Comparison of ENCODE assay signal across 7 mouse cellular contexts in the genomic region with DNA sequence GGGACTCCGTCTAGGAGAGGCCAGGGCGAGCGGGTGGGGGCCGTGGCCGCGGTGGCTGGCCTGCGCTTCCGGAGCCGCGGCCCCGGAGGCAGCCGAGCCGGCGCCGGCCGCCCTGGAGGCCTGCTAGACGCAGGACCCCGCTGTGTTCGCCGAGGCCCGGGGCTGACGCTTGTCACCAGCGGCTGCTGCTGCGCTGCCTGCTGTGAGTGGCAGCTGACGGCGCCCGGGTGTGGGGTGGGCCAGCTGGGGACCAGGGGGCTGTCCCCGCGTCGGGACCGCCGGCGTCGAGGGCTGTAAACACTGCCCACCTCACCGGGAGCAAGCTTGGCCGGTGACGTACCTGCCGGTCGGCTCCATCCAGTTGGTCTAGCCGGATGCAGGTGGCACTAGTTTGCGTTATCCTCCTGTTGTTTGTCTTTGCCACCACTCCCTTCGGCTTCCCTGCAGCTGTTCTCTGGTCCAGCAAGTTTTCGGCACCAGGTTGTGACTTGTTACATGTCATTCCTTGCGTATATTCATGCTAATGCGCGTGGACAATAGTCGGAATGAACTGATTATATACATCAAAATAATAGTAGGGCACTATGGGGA. TPM values are rescaled to one million over a fixed set of nuclear protein-coding genes. Genes with fewer than 3 reads are reported as not detected.
DNase-seq lines count a peak whose midpoint lies in the region; ATAC-seq and TF ChIP-seq lines count a peak whose summit lies in the region.

No protein-coding gene starts in this region.

- peak overlapping the region; percentile 96 for H3K27ac ChIP-seq in spleen, adult 2 months (ENCODE audit: insufficient read depth, low read length)
- peak overlapping the region; percentile 80 for H3K27ac ChIP-seq in bone marrow macrophage, adult 2 months (ENCODE audit: insufficient read depth, low read depth, low read length)
- H3K27ac ChIP-seq in forebrain, embryonic 15.5 days (replicated peaks), result peak overlapping the region; percentile 97
- peak overlapping the region; percentile 79 for H3K27ac ChIP-seq in liver, adult 2 months (replicated peaks; ENCODE audit: insufficient read depth, low read depth, low read length)

- TF ChIP-seq POLR2A in spleen, adult 2 months (IDR thresholded peaks at IDR 0.05; ENCODE audit: low read depth, low read length), result no peak
- no peak for TF ChIP-seq POLR2A in bone marrow macrophage, adult 2 months (IDR thresholded peaks at IDR 0.05; ENCODE audit: borderline replicate concordance, low read depth, low read length)
- no peak for TF ChIP-seq POLR2A in liver, adult 2 months (IDR thresholded peaks at IDR 0.05; ENCODE audit: extremely low read depth, insufficient read depth, low read length)

- ATAC-seq in forebrain, embryonic 15.5 days (replicated peaks), result no peak
- ATAC-seq in monocyte, adult 5-6 weeks (replicated peaks; ENCODE audit: insufficient number of reproducible peaks, low FRiP score, low TSS enrichment, poor library complexity, severe bottlenecking), result peak; percentile 32; the same call in 1 of the 2 replicates

- under 1% methylated on average over 47 of the region's 47 CpGs for whole genome bisulfite sequencing in spleen, adult 2 months
- under 1% methylated on average over 47 of the region's 47 CpGs for WGBS in forebrain, embryonic 15.5 days
- under 1% methylated on average over 31 of the region's 47 CpGs for WGBS in liver, adult 2 months

- H3K4me3 ChIP-seq in spleen, adult 2 months (ENCODE audit: extremely low read depth, insufficient read depth, insufficient read length), result peak overlapping the region; percentile 92
- H3K4me3 ChIP-seq in bone marrow macrophage, adult 2 months (ENCODE audit: insufficient read depth, low read length), result peak overlapping the region; percentile 97
- peak overlapping the region; percentile 77 for H3K4me3 ChIP-seq in forebrain, embryonic 15.5 days
- peak overlapping the region; percentile 69 for H3K4me3 ChIP-seq in liver, adult 2 months (ENCODE audit: insufficient read depth, low read depth, low read length)

- H3K27me3 ChIP-seq in spleen, adult 2 months (ENCODE audit: control insufficient read depth, insufficient read depth, low read length), result no peaks in the 10 kb centered on the region
- no peaks in the 10 kb centered on the region for H3K27me3 ChIP-seq in forebrain, embryonic 15.5 days
- no peaks in the 10 kb centered on the region for H3K27me3 ChIP-seq in liver, adult 2 months (ENCODE audit: control insufficient read depth, insufficient read depth, low read length)

- peak overlapping the region; percentile 64 for H3K4me2 ChIP-seq in forebrain, embryonic 15.5 days (replicated peaks)

- DNase-seq in spleen, adult 2 months (ENCODE audit: low read depth in 1 of 2, low spot score in 2 of 2), result peak in 1 of 2 experiments; percentile 32
- DNase-seq in spleen, adult 12 weeks (ENCODE audit: low spot score), result no peak
- DNase-seq in liver, adult 2 months (ENCODE audit: extremely low read depth, low read depth, low spot score), result peak; percentile 50
- no peak for DNase-seq in layer of hippocampus, postnatal 14 days (ENCODE audit: low spot score in 2 of 2)

- TF ChIP-seq CTCF in spleen, adult 2 months (IDR thresholded peaks at IDR 0.05; ENCODE audit: extremely low read depth, insufficient read depth, insufficient read length, insufficient replicate concordance), result no peak
- no peak for TF ChIP-seq CTCF in bone marrow macrophage, adult 2 months (IDR thresholded peaks at IDR 0.05; ENCODE audit: low read depth, low read length)
- no peak for TF ChIP-seq CTCF in liver, adult 2 months (IDR thresholded peaks at IDR 0.05; ENCODE audit: low read depth, low read length)

- H3K9me3 ChIP-seq in forebrain, embryonic 15.5 days, result no peaks in the 10 kb centered on the region

- peak overlapping the region; percentile 98 for H3K9ac ChIP-seq in forebrain, embryonic 15.5 days (replicated peaks)
- peak overlapping the region; percentile 82 for H3K9ac ChIP-seq in liver, adult 2 months (ENCODE audit: low read depth, low read length)

- peaks cover 15% of the 10 kb centered on the region; the same call in 1 of the 2 replicates for H3K79me2 ChIP-seq in liver, adult 2 months (ENCODE audit: control insufficient read depth, insufficient read depth, low read length)

- H3K4me1 ChIP-seq in spleen, adult 2 months (ENCODE audit: control insufficient read depth, insufficient read depth, insufficient read length), result peaks cover 6% of the 10 kb centered on the region
- peaks cover 12% of the 10 kb centered on the region for H3K4me1 ChIP-seq in bone marrow macrophage, adult 2 months (ENCODE audit: control insufficient read depth, insufficient read depth, low read length)
- peaks cover 14% of the 10 kb centered on the region for H3K4me1 ChIP-seq in forebrain, embryonic 15.5 days
- H3K4me1 ChIP-seq in liver, adult 2 months (ENCODE audit: control insufficient read depth, insufficient read depth, low read length), result peaks cover 4% of the 10 kb centered on the region; the same call in 1 of the 2 replicates

- H3K36me3 ChIP-seq in spleen, adult 2 months (ENCODE audit: control insufficient read depth, insufficient read depth, low read length), result no peaks in the 10 kb centered on the region; the same call in 1 of the 2 replicates
- no peaks in the 10 kb centered on the region for H3K36me3 ChIP-seq in forebrain, embryonic 15.5 days
- H3K36me3 ChIP-seq in liver, adult 2 months (ENCODE audit: control insufficient read depth, insufficient read depth, low read length), result no peaks in the 10 kb centered on the region; the same call in 1 of the 2 replicates

RNA-seq across cellular contexts. Expression of gene Mob4, which starts 0.5 kb away (rescaled TPM):
- 3.5 and 3.9 TPM in 2 replicates for polyA plus RNA-seq in spleen, adult 2 months (2012; rRNA removed)
- 45.4 and 48.6 TPM in 2 replicates for polyA plus RNA-seq in bone marrow macrophage, adult 2 months (2012; ENCODE audit: insufficient read depth, insufficient read length, missing spikeins)
- polyA plus RNA-seq in forebrain, embryonic 15.5 days (2015; fragmentation: Nextera tagmentation; extraction: Ambion mirVana), result 175 and 182 TPM in 2 replicates
- 25.7 and 27.8 TPM in 2 replicates for total RNA-seq in liver, adult 2 months (2014; rRNA removed)
- 5.6 and 6.1 TPM in 2 replicates for polyA plus RNA-seq in liver, adult 2 months (2012; rRNA removed)
- 68.1 to 119 TPM (median 87.3 TPM) in 3 replicates for total RNA-seq in monocyte, adult 5-6 weeks (2017)
- total RNA-seq in layer of hippocampus, postnatal 14 days (2021), result 10 to 100 TPM; 63.3 to 67.0 TPM

RNA-seq across cellular contexts. Expression of gene Hspd1, which starts 43.5 kb away (rescaled TPM):
- 9.2 and 9.4 TPM in 2 replicates for polyA plus RNA-seq in spleen, adult 2 months (2012; rRNA removed)
- 54.7 and 59.8 TPM in 2 replicates for polyA plus RNA-seq in bone marrow macrophage, adult 2 months (2012; ENCODE audit: insufficient read depth, insufficient read length, missing spikeins)
- 291 and 296 TPM in 2 replicates for polyA plus RNA-seq in forebrain, embryonic 15.5 days (2015; fragmentation: Nextera tagmentation; extraction: Ambion mirVana)
- 262 and 301 TPM in 2 replicates for total RNA-seq in liver, adult 2 months (2014; rRNA removed)
- polyA plus RNA-seq in liver, adult 2 months (2012; rRNA removed), result 52.3 and 59.2 TPM in 2 replicates
- total RNA-seq in monocyte, adult 5-6 weeks (2017), result 128 to 155 TPM (median 141 TPM) in 3 replicates
- 100 to 1,000 TPM; 173 to 192 TPM for total RNA-seq in layer of hippocampus, postnatal 14 days (2021)

RNA-seq across cellular contexts. Expression of gene Hspe1, which starts 43.6 kb away (rescaled TPM):
- 11.1 and 14.1 TPM in 2 replicates for polyA plus RNA-seq in spleen, adult 2 months (2012; rRNA removed)
- polyA plus RNA-seq in bone marrow macrophage, adult 2 months (2012; ENCODE audit: insufficient read depth, insufficient read length, missing spikeins), result 126 and 129 TPM in 2 replicates
- polyA plus RNA-seq in forebrain, embryonic 15.5 days (2015; fragmentation: Nextera tagmentation; extraction: Ambion mirVana), result 253 and 276 TPM in 2 replicates
- 194 and 259 TPM in 2 replicates for total RNA-seq in liver, adult 2 months (2014; rRNA removed)
- polyA plus RNA-seq in liver, adult 2 months (2012; rRNA removed), result 29.5 and 41.5 TPM in 2 replicates
- 100 to 218 TPM (median 129 TPM) in 3 replicates for total RNA-seq in monocyte, adult 5-6 weeks (2017)
- total RNA-seq in layer of hippocampus, postnatal 14 days (2021), result 10 to 100 TPM; 95.2 to 98.3 TPM
